Mouse (Mus musculus) forebrain, embryonic 13.5 days (tissue): ENCODE measurements around the gene Erfe. TPM values are rescaled to one million over a fixed set of nuclear protein-coding genes. Genes with fewer than 3 reads are reported as not detected.

ENCODE experiments used
- ATAC-seq: fragments of 200-750 bp; cut with Nextera tagmentation; 2 replicates; pipeline ENCODE4 v1.8.0; 2017
- H3K27ac ChIP-seq: fragments of 300-500 bp; sonication (generic); 2 replicates; pipeline ENCODE4 v1.5.1; 2015; ENCODE audit warnings: inconsistent platforms, mild to moderate bottlenecking, moderate library complexity
- H3K27me3 ChIP-seq: fragments of 300-500 bp; sonication (generic); 2 replicates; pipeline ENCODE4 v1.6.1; 2015; ENCODE audit warnings: mild to moderate bottlenecking, inconsistent platforms
- H3K36me3 ChIP-seq: fragments of 300-500 bp; sonication (generic); 2 replicates; pipeline ENCODE4 v1.6.1; 2015; ENCODE audit warnings: mild to moderate bottlenecking, inconsistent platforms; ENCODE audit not compliant: poor library complexity, severe bottlenecking
- H3K4me1 ChIP-seq: fragments of 300-500 bp; sonication (generic); 2 replicates; pipeline ENCODE4 v1.6.1; 2015; ENCODE audit warnings: inconsistent platforms
- H3K4me2 ChIP-seq: fragments of 300-500 bp; sonication (generic); 2 replicates; pipeline ENCODE4 v1.6.1; 2015; ENCODE audit warnings: inconsistent platforms, mild to moderate bottlenecking, moderate library complexity
- H3K4me3 ChIP-seq: fragments of 300-500 bp; sonication (generic); 2 replicates; pipeline ENCODE4 v1.5.1; 2015; ENCODE audit warnings: mild to moderate bottlenecking, inconsistent platforms
- H3K9ac ChIP-seq: fragments of 300-500 bp; sonication (generic); 2 replicates; pipeline ENCODE4 v1.6.1; 2015; ENCODE audit warnings: mild to moderate bottlenecking, inconsistent platforms
- H3K9me3 ChIP-seq: fragments of 300-500 bp; sonication (generic); replicated peaks from 2 replicates; pipeline ENCODE4 v1.6.1; 2016; ENCODE audit warnings: inconsistent platforms
- WGBS: fragments of 180-500 bp; shearing (Covaris S2); methylation state at CpG from one replicate; pipeline ENCODE4 v1.1.7; 2015; 5-methylcytosine and 5-hydroxymethylcytosine counted together
- polyA plus RNA-seq: library from polyadenylated mRNA; unstranded; fragments of >200 nt; fragmentation: Nextera tagmentation; extraction: Ambion mirVana; gene quantifications from 2 replicates; pipeline ENCODE4 v1.2.1, GENCODE M21; 2015

The Erfe gene
- 0.54 and 0.67 TPM in 2 replicates for polyA plus RNA-seq

DNA sequence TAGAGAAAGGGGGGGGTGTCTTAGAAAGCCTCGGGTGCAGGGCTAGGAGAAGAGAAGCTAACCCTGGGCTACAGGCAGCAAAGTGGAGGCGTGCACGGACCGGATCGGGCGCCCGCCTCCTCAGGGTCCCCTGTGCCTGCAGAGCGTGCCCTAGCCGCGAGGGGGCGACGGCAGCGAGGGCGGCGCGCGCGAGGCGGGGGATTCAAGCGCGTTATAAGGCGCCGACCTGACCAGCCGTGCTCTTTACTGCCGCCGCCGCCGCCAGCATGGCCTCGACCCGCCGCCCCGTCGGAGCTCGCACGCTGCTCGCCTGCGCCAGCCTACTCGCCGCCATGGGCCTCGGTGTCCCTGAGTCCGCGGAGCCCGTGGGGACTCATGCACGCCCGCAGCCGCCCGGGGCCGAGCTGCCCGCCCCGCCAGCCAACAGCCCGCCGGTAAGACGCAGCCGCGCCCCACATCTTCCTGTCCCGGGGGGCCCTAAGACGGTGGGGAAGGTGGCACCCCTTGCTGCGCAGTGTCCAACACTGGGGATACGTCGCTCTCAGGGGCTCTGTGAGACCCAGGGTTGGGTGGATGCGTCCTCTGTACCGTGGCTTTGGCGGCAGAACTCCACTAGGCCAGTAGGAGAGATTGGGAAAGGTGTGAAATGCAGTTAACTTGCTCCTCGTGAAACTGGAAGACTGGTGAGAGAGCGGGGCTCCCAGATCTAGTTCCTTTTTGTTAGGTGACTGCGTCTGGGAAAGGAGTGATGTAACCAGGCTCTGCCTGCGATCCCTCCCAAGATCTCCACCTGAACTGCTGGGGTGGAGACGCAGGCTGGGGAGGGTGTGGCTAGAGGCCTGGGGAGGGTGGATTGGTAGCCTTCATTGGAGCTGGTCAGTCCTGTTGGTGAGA, at the start of gene Erfe:
Gene Erfe (plus strand): TSS at position 216 of the 894 bp plus-strand sequence.
- H3K27me3 ChIP-seq = peaks cover 20% of the 10 kb centered on the region
- peaks cover 5% of the 10 kb centered on the region; the same call in 1 of the 2 replicates for H3K9me3 ChIP-seq
- H3K9ac ChIP-seq = peak within 1 kb of the TSS; percentile 61
- peak within 1 kb of the TSS; percentile 79 for H3K4me2 ChIP-seq
- H3K4me1 ChIP-seq = peaks cover 10% of the 10 kb centered on the region
- ATAC-seq = peak; percentile 54
- H3K36me3 ChIP-seq = peaks cover 19% of the 10 kb centered on the region
- H3K27ac ChIP-seq = no peak within 1 kb of the TSS
- H3K4me3 ChIP-seq = peak within 1 kb of the TSS; percentile 42
- under 1% methylated on average over 68 of the region's 68 CpGs for WGBS

GRCm38 (mm10) chr1:91317656-91318055, 48.6 kb upstream of the Erfe start:
- 79% methylated on average over 6 of the region's 6 CpGs for WGBS
- Histone ChIP-seq H3K27ac (no peak overlapping the region), H3K36me3 (peaks cover 4% of the 10 kb centered on the region), H3K27me3 (no peaks in the 10 kb centered on the region), H3K4me1 (peaks cover 11% of the 10 kb centered on the region), H3K9ac (no peak overlapping the region), H3K4me2 (no peak overlapping the region), H3K9me3 (no peaks in the 10 kb centered on the region), H3K4me3 (no peak overlapping the region)
- no peak for ATAC-seq

DNA sequence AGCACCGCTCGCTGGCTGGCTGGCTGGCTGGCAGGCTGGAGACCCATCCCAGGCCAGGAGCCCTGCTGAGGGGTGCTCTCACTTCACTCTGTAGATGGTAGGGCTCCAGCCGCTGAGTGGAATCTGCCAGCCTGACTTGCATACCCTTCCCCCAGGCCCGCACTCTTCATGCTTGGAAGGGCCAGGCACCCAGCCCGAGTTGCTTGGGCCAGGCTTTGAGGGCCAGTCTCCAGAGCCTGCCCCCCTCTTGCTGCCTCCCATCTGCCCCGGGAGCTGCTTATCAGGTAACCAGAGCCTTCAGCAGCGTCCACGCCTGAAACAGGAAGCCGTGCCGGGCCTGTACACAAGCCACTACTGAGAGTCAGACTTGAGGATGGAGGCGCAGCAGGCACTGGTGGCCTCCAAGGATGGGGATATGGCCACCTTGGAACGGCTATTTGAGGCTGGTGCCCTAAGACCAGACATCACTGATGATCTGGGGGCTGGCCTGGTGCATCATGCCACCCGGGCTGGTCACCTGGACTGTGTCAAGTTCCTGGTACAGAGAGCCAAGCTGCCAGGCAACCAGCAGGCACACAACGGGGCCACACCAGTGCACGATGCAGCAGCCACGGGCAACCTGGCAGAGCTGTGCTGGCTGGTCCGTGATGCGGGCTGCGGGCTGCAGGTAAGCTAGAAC, 44.3 kb upstream of the Erfe start, which contains the start of gene Espnl:
Gene Espnl (plus strand): TSS at position 316 of the 679 bp plus-strand sequence.
- ATAC-seq = no peak
- no peaks in the 10 kb centered on the region for H3K27me3 ChIP-seq
- WGBS = 82% methylated on average over 19 of the region's 19 CpGs
- H3K9ac ChIP-seq = no peak within 1 kb of the TSS
- H3K36me3 ChIP-seq = no peaks in the 10 kb centered on the region
- H3K9me3 ChIP-seq = no peaks in the 10 kb centered on the region
- H3K4me2 ChIP-seq = no peak within 1 kb of the TSS
- H3K27ac ChIP-seq = no peak within 1 kb of the TSS
- no peaks in the 10 kb centered on the region for H3K4me1 ChIP-seq
- H3K4me3 ChIP-seq = no peak within 1 kb of the TSS

DNA sequence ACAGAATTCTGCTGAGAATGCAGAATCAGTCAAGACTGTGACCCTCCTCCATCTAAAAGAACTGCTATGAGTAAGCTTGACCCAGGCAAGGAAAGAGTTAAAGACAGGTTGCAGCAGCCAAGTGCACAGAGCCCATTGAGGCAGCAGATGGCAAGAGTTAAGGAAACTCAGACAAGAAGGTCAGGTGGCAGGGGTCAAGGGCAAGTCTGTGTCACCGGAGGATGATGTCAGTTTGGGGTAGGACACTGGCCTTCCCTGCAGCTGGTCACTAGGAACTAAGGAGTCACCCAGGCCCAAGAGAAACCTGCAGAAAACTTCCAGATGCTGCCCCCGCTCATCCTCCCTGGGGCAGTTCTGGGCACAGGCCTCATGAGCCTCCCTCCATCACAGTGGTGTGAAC, 41.6 kb upstream of the Erfe start:
- Histone ChIP-seq H3K36me3 (no peaks in the 10 kb centered on the region), H3K27ac (no peak overlapping the region), H3K4me2 (no peak overlapping the region), H3K27me3 (no peaks in the 10 kb centered on the region), H3K4me3 (no peak overlapping the region), H3K4me1 (no peaks in the 10 kb centered on the region), H3K9me3 (no peaks in the 10 kb centered on the region), H3K9ac (no peak overlapping the region)
- ATAC-seq = no peak
- 82% methylated on average over 2 of the region's 2 CpGs for WGBS

- H3K27me3 ChIP-seq = no peaks in the 10 kb centered on the region
- no peak overlapping the region for H3K27ac ChIP-seq
- WGBS = 69% methylated on average over 4 of the region's 4 CpGs
- ATAC-seq = no peak
- no peak overlapping the region for H3K9ac ChIP-seq
- H3K4me2 ChIP-seq = no peak overlapping the region
- no peaks in the 10 kb centered on the region for H3K36me3 ChIP-seq
- H3K4me1 ChIP-seq = no peaks in the 10 kb centered on the region
- no peak overlapping the region for H3K4me3 ChIP-seq
- H3K9me3 ChIP-seq = no peaks in the 10 kb centered on the region
Measured at GRCm38 (mm10) chr1:91325488-91326042, 40.7 kb upstream of the Erfe start.

DNA sequence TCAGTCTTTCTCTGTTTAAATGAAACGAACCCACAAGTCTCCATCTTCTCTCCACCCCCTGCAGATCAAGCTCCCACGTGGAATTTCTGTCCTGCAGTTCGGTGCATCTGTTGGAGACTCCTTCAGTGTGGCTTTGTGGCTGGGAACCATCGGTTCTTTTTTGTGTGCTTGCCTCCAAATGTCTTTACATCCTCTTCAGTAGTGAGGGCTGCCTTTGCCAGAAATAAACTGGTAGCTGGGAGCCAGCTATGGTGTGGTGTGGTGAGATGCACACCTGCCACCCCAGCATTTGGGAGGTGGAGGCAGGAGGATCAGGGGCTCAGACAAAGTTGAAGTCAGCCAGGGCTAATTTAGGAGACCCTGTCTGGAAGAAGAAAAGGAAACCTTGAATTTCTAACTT, 34.1 kb upstream of the Erfe start:
- no peak overlapping the region for H3K27ac ChIP-seq
- H3K4me2 ChIP-seq = no peak overlapping the region
- no peaks in the 10 kb centered on the region for H3K4me1 ChIP-seq
- H3K4me3 ChIP-seq = no peak overlapping the region
- H3K9me3 ChIP-seq = no peaks in the 10 kb centered on the region
- no peak overlapping the region for H3K9ac ChIP-seq
- 49% methylated on average over 4 of the region's 4 CpGs for WGBS
- H3K36me3 ChIP-seq = no peaks in the 10 kb centered on the region
- ATAC-seq = no peak
- no peaks in the 10 kb centered on the region for H3K27me3 ChIP-seq

- no peak overlapping the region for H3K4me2 ChIP-seq
- H3K4me3 ChIP-seq = no peak overlapping the region
- no peak for ATAC-seq
- H3K9me3 ChIP-seq = no peaks in the 10 kb centered on the region
- H3K27me3 ChIP-seq = no peaks in the 10 kb centered on the region
- H3K4me1 ChIP-seq = no peaks in the 10 kb centered on the region
- no peaks in the 10 kb centered on the region for H3K36me3 ChIP-seq
- H3K27ac ChIP-seq = no peak overlapping the region
- no peak overlapping the region for H3K9ac ChIP-seq
Measured at GRCm38 (mm10) chr1:91333582-91333981, 32.6 kb upstream of the Erfe start.

- Histone ChIP-seq H3K4me3 (no peak overlapping the region), H3K27ac (no peak overlapping the region), H3K27me3 (0 out of 2 replicates have a peak, but pooled peaks cover 4% of the 10 kb centered on the region), H3K4me1 (no peaks in the 10 kb centered on the region), H3K4me2 (no peak overlapping the region), H3K9ac (no peak overlapping the region), H3K9me3 (no peaks in the 10 kb centered on the region), H3K36me3 (no peaks in the 10 kb centered on the region)
- ATAC-seq = no peak
- 88% methylated on average over 7 of the region's 7 CpGs for WGBS
Measured at GRCm38 (mm10) chr1:91337355-91337754, 28.9 kb upstream of the Erfe start.

GRCm38 (mm10) chr1:91344001-91344400, 22.2 kb upstream of the Erfe start:
- H3K4me3 ChIP-seq = no peak overlapping the region
- no peak overlapping the region for H3K4me2 ChIP-seq
- no peak overlapping the region for H3K27ac ChIP-seq
- H3K27me3 ChIP-seq = peaks cover 49% of the 10 kb centered on the region
- 76% methylated on average over 3 of the region's 3 CpGs for WGBS
- ATAC-seq = no peak
- H3K36me3 ChIP-seq = no peaks in the 10 kb centered on the region
- H3K9me3 ChIP-seq = no peaks in the 10 kb centered on the region
- peaks cover 12% of the 10 kb centered on the region for H3K4me1 ChIP-seq
- no peak overlapping the region for H3K9ac ChIP-seq

- Histone ChIP-seq H3K4me3 (peak overlapping the region; percentile 30), H3K9ac (no peak overlapping the region), H3K4me1 (peaks cover 12% of the 10 kb centered on the region), H3K27ac (no peak overlapping the region), H3K27me3 (peaks cover 49% of the 10 kb centered on the region), H3K4me2 (peak overlapping the region; percentile 53), H3K36me3 (no peaks in the 10 kb centered on the region), H3K9me3 (no peaks in the 10 kb centered on the region)
- no peak for ATAC-seq
- WGBS = 3% methylated on average over 68 of the region's 68 CpGs
Measured at GRCm38 (mm10) chr1:91344921-91345685, 21.1 kb upstream of the Erfe start.

GRCm38 (mm10) chr1:91346892-91347291, 19.3 kb upstream of the Erfe start:
- WGBS = 32% methylated on average over 3 of the region's 3 CpGs
- Histone ChIP-seq H3K9me3 (no peaks in the 10 kb centered on the region), H3K9ac (no peak overlapping the region), H3K4me2 (no peak overlapping the region), H3K4me3 (no peak overlapping the region), H3K36me3 (no peaks in the 10 kb centered on the region), H3K27me3 (peaks cover 49% of the 10 kb centered on the region), H3K4me1 (peaks cover 12% of the 10 kb centered on the region), H3K27ac (no peak overlapping the region)
- peak; percentile 87 for ATAC-seq
